Mouse (Mus musculus) thymus, adult 2 months (tissue): ENCODE data around the gene Cnbp. TPM values are rescaled to one million over a fixed set of nuclear protein-coding genes. Genes with fewer than 3 reads are reported as not detected.

Experiments used
- DNase-seq: peaks from one replicate; pipeline ENCODE4 v3.0.0; 2021
- H3K27ac ChIP-seq: fragments of 200-500 bp; 2 replicates; pipeline ENCODE4 v1.5.1; 2012; ENCODE audit warnings: low read length, control low read depth; ENCODE audit not compliant: control insufficient read depth, insufficient read depth
- H3K27me3 ChIP-seq: fragments of 200-500 bp; 2 replicates; pipeline ENCODE4 v1.6.1; 2012; ENCODE audit warnings: mild to moderate bottlenecking, low read length, moderate library complexity, mixed read lengths; ENCODE audit not compliant: control insufficient read depth, insufficient read depth
- H3K36me3 ChIP-seq: fragments of 200-500 bp; 2 replicates; pipeline ENCODE4 v1.6.1; 2012; ENCODE audit warnings: mild to moderate bottlenecking, low read length, moderate library complexity; ENCODE audit not compliant: control insufficient read depth, insufficient read depth
- H3K4me1 ChIP-seq: fragments of 200-500 bp; replicated peaks from 2 replicates; pipeline ENCODE4 v1.6.1; 2012; ENCODE audit warnings: low read length; ENCODE audit not compliant: control insufficient read depth, insufficient read depth
- H3K4me3 ChIP-seq: fragments of 200-500 bp; 2 replicates; pipeline ENCODE4 v1.5.1; 2012; ENCODE audit warnings: mild to moderate bottlenecking, low read length, control low read depth, moderate library complexity; ENCODE audit not compliant: control insufficient read depth, insufficient read depth
- CTCF ChIP-seq: fragments of 200-500 bp; IDR thresholded peaks from 2 replicates; pipeline ENCODE4 v1.5.1; 2012; ENCODE audit warnings: mild to moderate bottlenecking, control low read depth, low read length, moderate library complexity, borderline replicate concordance; ENCODE audit not compliant: control insufficient read depth, poor library complexity, insufficient read depth; ENCODE audit errors: extremely low read depth
- POLR2A ChIP-seq: fragments of 200-500 bp; IDR thresholded peaks from 2 replicates; pipeline ENCODE4 v1.6.1; 2012; ENCODE audit warnings: mild to moderate bottlenecking, low read length, control low read depth, moderate library complexity; ENCODE audit not compliant: control insufficient read depth, poor library complexity, insufficient read depth; ENCODE audit errors: extremely low read depth
- WGBS: fragments of 180-500 bp; shearing (Covaris S2); methylation state at CpG from one replicate; pipeline ENCODE4 v1.1.7; 2018; 5-methylcytosine and 5-hydroxymethylcytosine counted together
- polyA plus RNA-seq: library from polyadenylated mRNA; depleted of rRNA; stranded (reverse); fragments of >200 nt; gene quantifications from 2 replicates; pipeline ENCODE4 v1.2.3, GENCODE M21; 2012

The Cnbp gene
- polyA plus RNA-seq, 1 experiment = 311 TPM

- TF ChIP-seq CTCF (no peak), POLR2A (no peak)
- no peaks in the 10 kb centered on the region for H3K36me3 ChIP-seq
- 71% methylated on average over 1 of the region's 1 CpGs for WGBS
- no peaks in the 10 kb centered on the region for H3K27me3 ChIP-seq
- H3K4me1 ChIP-seq = no peaks in the 10 kb centered on the region
- no peak for DNase-seq
- no peak overlapping the region for H3K4me3 ChIP-seq
- H3K27ac ChIP-seq = no peak overlapping the region
These were observed 6.2 kb upstream of the Cnbp start for GRCm38 (mm10) chr6:87857071-87857470.

GRCm38 (mm10) chr6:87853446-87853845 lies 2.5 kb upstream of the Cnbp start:
- H3K4me1 ChIP-seq = peaks cover 6% of the 10 kb centered on the region
- no peak overlapping the region for H3K27ac ChIP-seq
- WGBS = 76% methylated on average over 4 of the region's 4 CpGs
- no peak for DNase-seq
- H3K36me3 ChIP-seq = no peaks in the 10 kb centered on the region; the same call in 1 of the 2 replicates
- no peak overlapping the region for H3K4me3 ChIP-seq
- TF ChIP-seq POLR2A (no peak), CTCF (no peak)
- H3K27me3 ChIP-seq = no peaks in the 10 kb centered on the region

GRCm38 (mm10) chr6:87851871-87852270 lies 965 bp upstream of the Cnbp start:
- WGBS = 95% methylated on average over 6 of the region's 6 CpGs

GRCm38 (mm10) chr6:87850155-87850899 lies 579 bp downstream of the Cnbp start:
- Histone ChIP-seq H3K27me3 (no peaks in the 10 kb centered on the region), H3K27ac (peak overlapping the region; percentile 38), H3K4me3 (peak overlapping the region; percentile 68), H3K36me3 (peaks cover 4% of the 10 kb centered on the region), H3K4me1 (peaks cover 6% of the 10 kb centered on the region)
- no peak for TF ChIP-seq CTCF
- under 1% methylated on average over 73 of the region's 73 CpGs for WGBS
- DNase-seq = no peak

More at GRCm38 (mm10) chr6:87851871-87852270, 965 bp upstream of the Cnbp start:
- no peak for DNase-seq
- H3K27ac ChIP-seq = no peak overlapping the region
- TF ChIP-seq CTCF = no peak
- no peak for TF ChIP-seq POLR2A
- H3K4me3 ChIP-seq = no peak overlapping the region
- no peaks in the 10 kb centered on the region; the same call in 1 of the 2 replicates for H3K36me3 ChIP-seq
- H3K4me1 ChIP-seq = peaks cover 6% of the 10 kb centered on the region
- no peaks in the 10 kb centered on the region for H3K27me3 ChIP-seq

GRCm38 (mm10) chr6:87849780-87850154 lies 1.1 kb downstream of the Cnbp start:
- WGBS = 0% methylated on average over 8 of the region's 8 CpGs
- TF ChIP-seq POLR2A (no peak), CTCF (no peak)
- H3K27ac ChIP-seq = peak overlapping the region; percentile 38; the same call in 1 of the 2 replicates
- peaks cover 6% of the 10 kb centered on the region for H3K4me1 ChIP-seq
- no peaks in the 10 kb centered on the region for H3K27me3 ChIP-seq
- DNase-seq = peak; percentile 17
- H3K4me3 ChIP-seq = peak overlapping the region; percentile 68
- peaks cover 10% of the 10 kb centered on the region for H3K36me3 ChIP-seq

- WGBS = 48% methylated on average over 1 of the region's 1 CpGs
- no peak overlapping the region for H3K4me3 ChIP-seq
- H3K27ac ChIP-seq = no peak overlapping the region
- TF ChIP-seq CTCF (no peak), POLR2A (no peak)
- peaks cover 39% of the 10 kb centered on the region for H3K36me3 ChIP-seq
- H3K27me3 ChIP-seq = no peaks in the 10 kb centered on the region
- DNase-seq = no peak
- H3K4me1 ChIP-seq = peaks cover 6% of the 10 kb centered on the region
These were observed 4.1 kb downstream of the Cnbp start for GRCm38 (mm10) chr6:87846813-87847212.
